In genomic region chr8:84722530-84722849, GRCm38 (mm10) we compare ENCODE assay signal across 9 mouse cellular contexts. TPM values are rescaled to one million over a fixed set of nuclear protein-coding genes. Genes with fewer than 3 reads are reported as not detected.
DNase-seq lines count a peak whose midpoint lies in the region; ATAC-seq and TF ChIP-seq lines count a peak whose summit lies in the region.
"Had no signal": no experiment of that assay in that cellular context is flagged by ENCODE, and none has a peak within 500 bp of the region (broad histone marks: within the 10 kb centered on the region; RNA-seq: fewer than 3 reads in every experiment).

No protein-coding gene starts in this region.

- no peak for DNase-seq in lung, postnatal 14 days
- no peak for DNase-seq in limb, embryonic 11.5 days (ENCODE audit: low spot score)
- no peak for DNase-seq in embryo, embryonic 11 days
- no peak for DNase-seq in cerebellum, postnatal 36 days
- no peak for DNase-seq in adrenal gland, adult 18-20 months (ENCODE audit: low spot score in 2 of 2)
- DNase-seq: right cerebral cortex, postnatal 25 days had no signal

- TF ChIP-seq CTCF in olfactory bulb, adult 2 months (IDR thresholded peaks at IDR 0.05; ENCODE audit: insufficient read depth, low read depth, low read length) = no peak

- H3K27me3 ChIP-seq in lung, embryonic 15.5 days = no peaks in the 10 kb centered on the region
- H3K27me3 ChIP-seq in erythroblast, embryonic 14.5 days (ENCODE audit: control insufficient read depth) = no peaks in the 10 kb centered on the region
- 0 out of 2 replicates have a peak, but pooled peaks cover 3% of the 10 kb centered on the region for H3K27me3 ChIP-seq in limb, embryonic 11.5 days (ENCODE audit: control insufficient read depth, insufficient read depth, low read length)

- peaks cover 58% of the 10 kb centered on the region for H3K36me3 ChIP-seq in lung, embryonic 15.5 days
- H3K36me3 ChIP-seq in erythroblast, embryonic 14.5 days (ENCODE audit: control insufficient read depth) = peaks cover 86% of the 10 kb centered on the region
- peaks cover 3% of the 10 kb centered on the region; the same call in 1 of the 2 replicates for H3K36me3 ChIP-seq in limb, embryonic 11.5 days (ENCODE audit: control insufficient read depth, insufficient read depth, low read length)

- WGBS in lung, embryonic 15.5 days = 33% methylated on average over 6 of the region's 6 CpGs
- 24% methylated on average over 6 of the region's 6 CpGs for WGBS in limb, embryonic 11.5 days
- WGBS in olfactory bulb, adult 2 months = 62% methylated on average over 6 of the region's 6 CpGs

- no peak for TF ChIP-seq POLR2A in olfactory bulb, adult 2 months (IDR thresholded peaks at IDR 0.05; ENCODE audit: insufficient read depth, low read depth, low read length)

- H3K4me3 ChIP-seq in lung, embryonic 15.5 days = no peak overlapping the region
- peak overlapping the region; percentile 67 for H3K4me3 ChIP-seq in erythroblast, embryonic 14.5 days (replicated peaks)
- peak overlapping the region; percentile 22; the same call in 1 of the 2 replicates for H3K4me3 ChIP-seq in limb, embryonic 11.5 days (ENCODE audit: low read depth, low read length)
- H3K4me3 ChIP-seq in olfactory bulb, adult 2 months (ENCODE audit: insufficient read depth, low read depth, low read length) = no peak overlapping the region

- H3K9me3 ChIP-seq in lung, embryonic 15.5 days = no peaks in the 10 kb centered on the region
- H3K9me3 ChIP-seq in erythroblast, embryonic 14.5 days (ENCODE audit: control insufficient read depth, low read length) = no peaks in the 10 kb centered on the region
- no peaks in the 10 kb centered on the region for H3K9me3 ChIP-seq in limb, embryonic 11.5 days (ENCODE audit: control insufficient read depth, low read length)

- no peak; the same call in 1 of the 2 replicates for ATAC-seq in lung, embryonic 15.5 days (ENCODE audit: borderline replicate concordance, extremely low read depth, low FRiP score, low TSS enrichment)
- ATAC-seq in limb, embryonic 11.5 days (ENCODE audit: insufficient number of reproducible peaks, low FRiP score, low TSS enrichment, low read depth) = no peak; the same call in 1 of the 2 replicates

- H3K4me1 ChIP-seq in lung, embryonic 15.5 days = peaks cover 78% of the 10 kb centered on the region
- peaks cover 97% of the 10 kb centered on the region for H3K4me1 ChIP-seq in erythroblast, embryonic 14.5 days (ENCODE audit: control insufficient read depth)
- peaks cover 55% of the 10 kb centered on the region for H3K4me1 ChIP-seq in limb, embryonic 11.5 days (ENCODE audit: control insufficient read depth, insufficient read depth, low read length)
- H3K4me1 ChIP-seq in olfactory bulb, adult 2 months (ENCODE audit: control insufficient read depth, insufficient read depth, low read length) = peaks cover 33% of the 10 kb centered on the region

- peak overlapping the region; percentile 38; the same call in 1 of the 2 replicates for H3K4me2 ChIP-seq in lung, embryonic 15.5 days
- H3K4me2 ChIP-seq in limb, embryonic 11.5 days (ENCODE audit: low read depth, severe bottlenecking) = peak overlapping the region; percentile 55

- H3K9ac ChIP-seq in lung, embryonic 15.5 days = peak overlapping the region; percentile 23; the same call in 1 of the 2 replicates
- peak overlapping the region; percentile 66 for H3K9ac ChIP-seq in limb, embryonic 11.5 days (ENCODE audit: low read length)

- H3K27ac ChIP-seq in lung, embryonic 15.5 days = peak overlapping the region; percentile 98
- H3K27ac ChIP-seq in limb, embryonic 11.5 days (replicated peaks; ENCODE audit: low read depth, low read length) = peak overlapping the region; percentile 99
- H3K27ac ChIP-seq in olfactory bulb, adult 2 months (ENCODE audit: insufficient read depth, low read depth, low read length) = peak overlapping the region; percentile 13; the same call in 1 of the 2 replicates

RNA-seq across cellular contexts. Expression of gene G430095P16Rik, which starts 0.3 kb away (rescaled TPM):
- polyA plus RNA-seq in lung, embryonic 15.5 days (2015; fragmentation: Nextera tagmentation; extraction: Ambion mirVana) = 3.4 and 4.4 TPM in 2 replicates
- polyA plus RNA-seq in erythroblast, embryonic 14.5 days (2012) = 11.0 and 11.9 TPM in 2 replicates
- 7.7 and 8.6 TPM in 2 replicates for polyA plus RNA-seq in limb, embryonic 11.5 days (2014; fragmentation: Nextera tagmentation; extraction: Ambion mirVana)
- polyA plus RNA-seq in olfactory bulb, adult 2 months (2012; ENCODE audit: insufficient read depth, insufficient read length, low replicate concordance, missing spikeins) = not detected in 2 replicates
- total RNA-seq in adrenal gland, adult 18-20 months (2021) = under 1 TPM; 0.45 to 0.76 TPM

RNA-seq across cellular contexts. Expression of gene Lyl1, which starts 21.2 kb away (rescaled TPM):
- polyA plus RNA-seq in lung, embryonic 15.5 days (2015; fragmentation: Nextera tagmentation; extraction: Ambion mirVana) = 11.9 and 12.1 TPM in 2 replicates
- 61.4 and 62.8 TPM in 2 replicates for polyA plus RNA-seq in erythroblast, embryonic 14.5 days (2012)
- 3.9 and 4.8 TPM in 2 replicates for polyA plus RNA-seq in limb, embryonic 11.5 days (2014; fragmentation: Nextera tagmentation; extraction: Ambion mirVana)
- not detected in 2 replicates for polyA plus RNA-seq in olfactory bulb, adult 2 months (2012; ENCODE audit: insufficient read depth, insufficient read length, low replicate concordance, missing spikeins)
- 1 to 10 TPM; 2.7 to 2.8 TPM for total RNA-seq in adrenal gland, adult 18-20 months (2021)

RNA-seq across cellular contexts. Expression of gene Nacc1, which starts 34.8 kb away (rescaled TPM):
- 20.2 and 21.6 TPM in 2 replicates for polyA plus RNA-seq in lung, embryonic 15.5 days (2015; fragmentation: Nextera tagmentation; extraction: Ambion mirVana)
- polyA plus RNA-seq in erythroblast, embryonic 14.5 days (2012) = 7.0 and 8.5 TPM in 2 replicates
- 26.4 and 26.7 TPM in 2 replicates for polyA plus RNA-seq in limb, embryonic 11.5 days (2014; fragmentation: Nextera tagmentation; extraction: Ambion mirVana)
- not detected in 2 replicates for polyA plus RNA-seq in olfactory bulb, adult 2 months (2012; ENCODE audit: insufficient read depth, insufficient read length, low replicate concordance, missing spikeins)
- 10 to 100 TPM; 71.3 to 77.8 TPM for total RNA-seq in adrenal gland, adult 18-20 months (2021)

RNA-seq across cellular contexts. Expression of gene Trmt1, which starts 36.4 kb away (rescaled TPM):
- 57.5 and 58.4 TPM in 2 replicates for polyA plus RNA-seq in lung, embryonic 15.5 days (2015; fragmentation: Nextera tagmentation; extraction: Ambion mirVana)
- polyA plus RNA-seq in erythroblast, embryonic 14.5 days (2012) = 8.9 and 9.0 TPM in 2 replicates
- polyA plus RNA-seq in limb, embryonic 11.5 days (2014; fragmentation: Nextera tagmentation; extraction: Ambion mirVana) = 65.7 and 65.9 TPM in 2 replicates
- polyA plus RNA-seq in olfactory bulb, adult 2 months (2012; ENCODE audit: insufficient read depth, insufficient read length, low replicate concordance, missing spikeins) = not detected in 2 replicates
- total RNA-seq in adrenal gland, adult 18-20 months (2021) = 10 to 100 TPM; 66.3 to 79.0 TPM

RNA-seq across cellular contexts. Expression of gene Ier2, which starts 59.8 kb away (rescaled TPM):
- polyA plus RNA-seq in lung, embryonic 15.5 days (2015; fragmentation: Nextera tagmentation; extraction: Ambion mirVana) = 91.2 and 92.0 TPM in 2 replicates
- 17.2 and 18.5 TPM in 2 replicates for polyA plus RNA-seq in erythroblast, embryonic 14.5 days (2012)
- 149 and 156 TPM in 2 replicates for polyA plus RNA-seq in limb, embryonic 11.5 days (2014; fragmentation: Nextera tagmentation; extraction: Ambion mirVana)
- not detected in 2 replicates for polyA plus RNA-seq in olfactory bulb, adult 2 months (2012; ENCODE audit: insufficient read depth, insufficient read length, low replicate concordance, missing spikeins)
- total RNA-seq in adrenal gland, adult 18-20 months (2021) = 10 to 100 TPM; 20.7 to 24.6 TPM

Comparison
In these comparisons a context has a peak if more than half of its experiments do, and no peak if none do; other contexts are left out.
1. H3K27ac ChIP-seq: peak in every context shown above with its lines; median percentile 99 in limb, embryonic 11.5 days; 98 in lung, embryonic 15.5 days; 13 in olfactory bulb, adult 2 months.
2. H3K4me3 ChIP-seq: peak in erythroblast, embryonic 14.5 days (single experiment) and limb, embryonic 11.5 days (single experiment); none in lung, embryonic 15.5 days (single experiment) and olfactory bulb, adult 2 months (single experiment).